Mouse (Mus musculus): ENCODE results near the gene Rnf38. TPM values are rescaled to one million over a fixed set of nuclear protein-coding genes. Genes with fewer than 3 reads are reported as not detected.

The Rnf38 gene
- polyA plus RNA-seq, 2 experiments from 2014 or later, result 27.5 to 27.7 TPM

GRCm38 (mm10) chr4:44223444-44223843, 10.1 kb downstream of the Rnf38 start:
- no peak for ATAC-seq

GRCm38 (mm10) chr4:44216797-44217442, 16.7 kb downstream of the Rnf38 start:
- ATAC-seq, result no peak

GRCm38 (mm10) chr4:44199968-44200367, 33.6 kb downstream of the Rnf38 start:
- peak; percentile 79 for ATAC-seq

GRCm38 (mm10) chr4:44187431-44187830, 46.2 kb downstream of the Rnf38 start:
- no peak for ATAC-seq

GRCm38 (mm10) chr4:44183862-44184261, 49.7 kb downstream of the Rnf38 start:
- no peak for ATAC-seq

GRCm38 (mm10) chr4:44179748-44180147, 53.8 kb downstream of the Rnf38 start:
- no peak for ATAC-seq

- peak; percentile 54 for ATAC-seq
These were observed 60.4 kb downstream of the Rnf38 start for GRCm38 (mm10) chr4:44173177-44173576.

GRCm38 (mm10) chr4:44172676-44173075, 60.9 kb downstream of the Rnf38 start:
- no peak for ATAC-seq

- ATAC-seq, result no peak
These were observed 63.7 kb downstream of the Rnf38 start for GRCm38 (mm10) chr4:44169884-44170283.

GRCm38 (mm10) chr4:44168816-44169215, 64.8 kb downstream of the Rnf38 start:
- peak; percentile 12 for ATAC-seq

- peak; percentile 79 for ATAC-seq
These were observed 65.3 kb downstream of the Rnf38 start for GRCm38 (mm10) chr4:44168231-44168647.

GRCm38 (mm10) chr4:44167397-44168121, 66.0 kb downstream of the Rnf38 start:
- peak; percentile 56 for ATAC-seq

- ATAC-seq, result no peak
These were observed 66.7 kb downstream of the Rnf38 start for GRCm38 (mm10) chr4:44166702-44167396.

- ATAC-seq, result no peak
These were observed 69.0 kb downstream of the Rnf38 start for GRCm38 (mm10) chr4:44164621-44165020.

- ATAC-seq, result no peak
These were observed 70.6 kb downstream of the Rnf38 start for GRCm38 (mm10) chr4:44163034-44163433.

GRCm38 (mm10) chr4:44160990-44161689, 72.4 kb downstream of the Rnf38 start:
- ATAC-seq, result no peak

GRCm38 (mm10) chr4:44159839-44160238, 73.8 kb downstream of the Rnf38 start:
- peak; percentile 74 for ATAC-seq

- no peak for ATAC-seq
These were observed 77.1 kb downstream of the Rnf38 start for GRCm38 (mm10) chr4:44156481-44156880.

GRCm38 (mm10) chr4:44154884-44155283, 78.7 kb downstream of the Rnf38 start:
- ATAC-seq, result no peak

- ATAC-seq, result no peak
These were observed 80.7 kb downstream of the Rnf38 start for GRCm38 (mm10) chr4:44152904-44153303.

- ATAC-seq, result no peak
These were observed 106.8 kb downstream of the Rnf38 start for GRCm38 (mm10) chr4:44126805-44127204.

- no peak for ATAC-seq
These were observed 114.0 kb downstream of the Rnf38 start for GRCm38 (mm10) chr4:44119410-44120201.

Data from CD4-positive, CD25-positive, alpha-beta regulatory T cell, adult 4 months (primary cell).